Mouse (Mus musculus): ENCODE results near the gene Inka1. TPM values are rescaled to one million over a fixed set of nuclear protein-coding genes. Genes with fewer than 3 reads are reported as not detected.

Gene Inka1
- polyA plus RNA-seq, 1 experiment from 2014 or later, result 174 TPM

GRCm38 (mm10) chr9:107981684-107982605 lies 3.7 kb downstream of the Inka1 start:
- WGBS, result 9% methylated on average over 7 of the region's 7 CpGs
- H3K27me3 ChIP-seq (ENCODE audit: control insufficient read depth, insufficient read depth, low read length), result no peaks in the 10 kb centered on the region
- peak; percentile 61 for ATAC-seq (ENCODE audit: insufficient number of reproducible peaks, low FRiP score, low TSS enrichment, low read depth)
- peak overlapping the region; percentile 85 for H3K9ac ChIP-seq (ENCODE audit: low read length)
- DNase-seq (ENCODE audit: low spot score), result peak; percentile 92
- H3K4me3 ChIP-seq (ENCODE audit: low read depth, low read length), result peak overlapping the region; percentile 96
- H3K4me1 ChIP-seq (ENCODE audit: control insufficient read depth, insufficient read depth, low read length), result peaks cover 37% of the 10 kb centered on the region
- peak overlapping the region; percentile 99 for H3K4me2 ChIP-seq (ENCODE audit: low read depth, severe bottlenecking)
- H3K36me3 ChIP-seq (ENCODE audit: control insufficient read depth, insufficient read depth, low read length), result peaks cover 4% of the 10 kb centered on the region; the same call in 1 of the 2 replicates
- peak overlapping the region; percentile 100 for H3K27ac ChIP-seq (replicated peaks; ENCODE audit: low read depth, low read length)
- no peaks in the 10 kb centered on the region for H3K9me3 ChIP-seq (ENCODE audit: control insufficient read depth, low read length)

- no peaks in the 10 kb centered on the region for H3K9me3 ChIP-seq (ENCODE audit: control insufficient read depth, low read length)
- no peak overlapping the region for H3K9ac ChIP-seq (ENCODE audit: low read length)
- no peaks in the 10 kb centered on the region for H3K27me3 ChIP-seq (ENCODE audit: control insufficient read depth, insufficient read depth, low read length)
- ATAC-seq (ENCODE audit: insufficient number of reproducible peaks, low FRiP score, low TSS enrichment, low read depth) (no peak), DNase-seq (ENCODE audit: low spot score) (no peak)
- H3K4me3 ChIP-seq (ENCODE audit: low read depth, low read length), result no peak overlapping the region
- H3K4me1 ChIP-seq (ENCODE audit: control insufficient read depth, insufficient read depth, low read length), result peaks cover 31% of the 10 kb centered on the region
- no peak overlapping the region for H3K4me2 ChIP-seq (ENCODE audit: low read depth, severe bottlenecking)
- no peaks in the 10 kb centered on the region; the same call in 1 of the 2 replicates for H3K36me3 ChIP-seq (ENCODE audit: control insufficient read depth, insufficient read depth, low read length)
- 94% methylated on average over 12 of the region's 12 CpGs for WGBS
- no peak overlapping the region for H3K27ac ChIP-seq (replicated peaks; ENCODE audit: low read depth, low read length)
Measured at GRCm38 (mm10) chr9:107978815-107979214, 6.9 kb downstream of the Inka1 start.

DNA sequence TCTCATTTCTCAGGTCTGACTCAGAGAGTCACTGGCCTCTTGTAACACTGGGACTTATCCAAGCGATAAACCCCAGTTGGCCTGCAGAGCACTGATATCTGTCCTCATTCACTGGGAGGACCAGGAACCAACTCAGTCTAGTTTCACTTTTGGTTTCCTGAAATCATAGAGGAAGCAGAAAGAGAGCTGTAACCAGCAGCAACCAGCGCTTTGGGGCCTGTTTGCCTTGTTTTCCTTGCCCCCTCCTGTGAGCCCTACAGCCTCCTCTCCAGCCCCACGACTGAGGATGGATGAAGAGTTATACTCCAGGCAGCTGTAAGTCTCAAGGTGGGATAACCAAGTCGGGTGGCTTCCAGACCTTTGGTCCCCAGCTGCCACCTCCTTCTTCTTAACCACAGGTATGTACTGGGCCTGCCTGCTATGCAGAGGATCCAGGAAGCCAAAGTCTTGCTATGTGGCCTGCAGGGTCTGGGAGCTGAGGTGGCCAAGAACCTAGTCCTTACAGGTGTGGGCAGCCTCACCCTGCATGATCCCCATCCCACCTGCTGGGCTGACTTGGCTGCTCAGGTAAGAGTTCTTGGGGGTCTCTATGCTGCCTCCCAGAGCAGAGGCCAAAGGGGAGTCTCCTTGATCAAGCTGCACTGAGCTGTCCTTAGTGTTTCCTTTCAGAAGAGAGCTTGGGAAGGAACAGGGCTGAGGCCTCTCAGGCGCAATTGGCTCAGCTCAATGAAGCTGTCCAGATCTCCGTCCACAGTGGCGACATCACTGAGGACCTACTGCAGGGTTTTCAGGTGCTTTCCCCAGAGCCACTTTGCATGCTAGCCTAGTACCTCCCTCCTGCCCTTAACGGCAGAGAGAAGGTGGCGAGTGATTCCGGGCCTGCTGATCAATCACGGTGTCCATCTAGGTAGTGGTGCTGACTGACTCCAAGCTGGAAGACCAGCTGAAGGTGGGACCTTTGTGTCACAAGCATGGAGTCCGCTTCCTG lies 10.0 kb downstream of the Inka1 start, which contains the start of gene Uba7:
TSS of gene Uba7 (plus strand) at position 107 of the 988 bp plus-strand sequence.
- Histone ChIP-seq H3K36me3 (ENCODE audit: control insufficient read depth, insufficient read depth, low read length) (no peaks in the 10 kb centered on the region; the same call in 1 of the 2 replicates), H3K4me2 (ENCODE audit: low read depth, severe bottlenecking) (no peak within 1 kb of the TSS), H3K4me1 (ENCODE audit: control insufficient read depth, insufficient read depth, low read length) (peaks cover 11% of the 10 kb centered on the region), H3K27me3 (ENCODE audit: control insufficient read depth, insufficient read depth, low read length) (no peaks in the 10 kb centered on the region), H3K4me3 (ENCODE audit: low read depth, low read length) (no peak within 1 kb of the TSS), H3K9me3 (ENCODE audit: control insufficient read depth, low read length) (no peaks in the 10 kb centered on the region), H3K9ac (ENCODE audit: low read length) (no peak within 1 kb of the TSS), H3K27ac (replicated peaks; ENCODE audit: low read depth, low read length) (peak within 1 kb of the TSS; percentile 24; the same call in 1 of the 2 replicates)
- ATAC-seq (ENCODE audit: insufficient number of reproducible peaks, low FRiP score, low TSS enrichment, low read depth) (no peak), DNase-seq (ENCODE audit: low spot score) (no peak)
- WGBS, result 70% methylated on average over 12 of the region's 12 CpGs

- no peak overlapping the region for H3K4me2 ChIP-seq (ENCODE audit: low read depth, severe bottlenecking)
- no peak overlapping the region for H3K9ac ChIP-seq (ENCODE audit: low read length)
- no peaks in the 10 kb centered on the region for H3K27me3 ChIP-seq (ENCODE audit: control insufficient read depth, insufficient read depth, low read length)
- H3K27ac ChIP-seq (replicated peaks; ENCODE audit: low read depth, low read length), result peak overlapping the region; percentile 23; the same call in 1 of the 2 replicates
- H3K4me3 ChIP-seq (ENCODE audit: low read depth, low read length), result no peak overlapping the region
- DNase-seq (ENCODE audit: low spot score) (no peak), ATAC-seq (ENCODE audit: insufficient number of reproducible peaks, low FRiP score, low TSS enrichment, low read depth) (no peak)
- no peaks in the 10 kb centered on the region for H3K9me3 ChIP-seq (ENCODE audit: control insufficient read depth, low read length)
- peaks cover 4% of the 10 kb centered on the region; the same call in 1 of the 2 replicates for H3K4me1 ChIP-seq (ENCODE audit: control insufficient read depth, insufficient read depth, low read length)
- 82% methylated on average over 10 of the region's 10 CpGs for WGBS
- peaks cover 2% of the 10 kb centered on the region; the same call in 1 of the 2 replicates for H3K36me3 ChIP-seq (ENCODE audit: control insufficient read depth, insufficient read depth, low read length)
Measured at GRCm38 (mm10) chr9:107974491-107975171, 11.0 kb downstream of the Inka1 start.

- DNase-seq (ENCODE audit: low spot score), result no peak
- H3K27ac ChIP-seq (replicated peaks; ENCODE audit: low read depth, low read length), result no peak overlapping the region
- no peak overlapping the region for H3K4me3 ChIP-seq (ENCODE audit: low read depth, low read length)
- H3K36me3 ChIP-seq (ENCODE audit: control insufficient read depth, insufficient read depth, low read length), result peaks cover 11% of the 10 kb centered on the region
- no peaks in the 10 kb centered on the region for H3K27me3 ChIP-seq (ENCODE audit: control insufficient read depth, insufficient read depth, low read length)
- ATAC-seq (ENCODE audit: insufficient number of reproducible peaks, low FRiP score, low TSS enrichment, low read depth), result no peak
- H3K9me3 ChIP-seq (ENCODE audit: control insufficient read depth, low read length), result no peaks in the 10 kb centered on the region
- H3K4me1 ChIP-seq (ENCODE audit: control insufficient read depth, insufficient read depth, low read length), result peaks cover 4% of the 10 kb centered on the region; the same call in 1 of the 2 replicates
- no peak overlapping the region for H3K9ac ChIP-seq (ENCODE audit: low read length)
- H3K4me2 ChIP-seq (ENCODE audit: low read depth, severe bottlenecking), result no peak overlapping the region
- 80% methylated on average over 8 of the region's 8 CpGs for WGBS
Measured at GRCm38 (mm10) chr9:107971690-107972541, 13.8 kb downstream of the Inka1 start.

DNA sequence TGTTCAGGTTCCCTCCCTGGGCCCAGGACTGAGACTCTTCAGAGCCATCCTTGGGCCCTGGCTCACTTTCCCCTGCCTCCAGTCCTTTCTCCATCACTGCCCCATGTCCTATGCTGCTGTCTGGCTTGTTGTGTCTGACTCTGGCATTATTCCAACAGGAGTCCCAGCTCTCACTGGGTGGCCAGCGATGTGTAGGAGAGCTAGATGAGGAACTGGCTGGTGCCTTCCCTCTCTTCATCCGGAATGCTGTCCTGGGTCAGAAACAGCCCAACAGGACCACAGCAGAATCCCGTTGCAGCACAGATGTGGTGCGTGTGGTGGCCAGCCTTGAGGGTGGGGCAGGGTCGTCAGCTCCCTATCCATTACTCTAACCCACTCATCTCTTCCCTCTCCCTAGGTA lies 15.4 kb downstream of the Inka1 start:
- no peak overlapping the region for H3K9ac ChIP-seq (ENCODE audit: low read length)
- H3K4me1 ChIP-seq (ENCODE audit: control insufficient read depth, insufficient read depth, low read length), result peaks cover 1% of the 10 kb centered on the region; the same call in 1 of the 2 replicates
- H3K4me2 ChIP-seq (ENCODE audit: low read depth, severe bottlenecking), result no peak overlapping the region
- ATAC-seq (ENCODE audit: insufficient number of reproducible peaks, low FRiP score, low TSS enrichment, low read depth) (no peak), DNase-seq (ENCODE audit: low spot score) (no peak)
- H3K27ac ChIP-seq (replicated peaks; ENCODE audit: low read depth, low read length), result no peak overlapping the region
- 91% methylated on average over 5 of the region's 5 CpGs for WGBS
- no peaks in the 10 kb centered on the region for H3K27me3 ChIP-seq (ENCODE audit: control insufficient read depth, insufficient read depth, low read length)
- no peak overlapping the region for H3K4me3 ChIP-seq (ENCODE audit: low read depth, low read length)
- H3K9me3 ChIP-seq (ENCODE audit: control insufficient read depth, low read length), result no peaks in the 10 kb centered on the region
- H3K36me3 ChIP-seq (ENCODE audit: control insufficient read depth, insufficient read depth, low read length), result peaks cover 14% of the 10 kb centered on the region

GRCm38 (mm10) chr9:107968531-107968930 lies 17.1 kb downstream of the Inka1 start:
- Histone ChIP-seq H3K4me1 (ENCODE audit: control insufficient read depth, insufficient read depth, low read length) (no peaks in the 10 kb centered on the region), H3K9me3 (ENCODE audit: control insufficient read depth, low read length) (no peaks in the 10 kb centered on the region), H3K36me3 (ENCODE audit: control insufficient read depth, insufficient read depth, low read length) (peaks cover 14% of the 10 kb centered on the region), H3K4me2 (ENCODE audit: low read depth, severe bottlenecking) (no peak overlapping the region), H3K27me3 (ENCODE audit: control insufficient read depth, insufficient read depth, low read length) (no peaks in the 10 kb centered on the region), H3K9ac (ENCODE audit: low read length) (no peak overlapping the region), H3K4me3 (ENCODE audit: low read depth, low read length) (no peak overlapping the region), H3K27ac (replicated peaks; ENCODE audit: low read depth, low read length) (no peak overlapping the region)
- ATAC-seq (ENCODE audit: insufficient number of reproducible peaks, low FRiP score, low TSS enrichment, low read depth), result no peak
- DNase-seq (ENCODE audit: low spot score), result no peak
- 89% methylated on average over 7 of the region's 7 CpGs for WGBS
